Mouse (Mus musculus) adrenal gland (tissue): ENCODE results near the gene Odf2.

Source experiments
- intact Hi-C: fragments of 180-260 bp; cut with DNase I; formaldehyde crosslinking; loops from one replicate; pipeline ENCODE4 v1.15.1; 2025
- long read RNA-seq, 2 experiments: library from polyadenylated mRNA; unstranded; transcript quantifications; one replicate each; pipeline ENCODE4 v2.0.0; 2020; ENCODE audit warnings: borderline replicate concordance in 1 of 2; ENCODE audit not compliant: insufficient replicate concordance in 1 of 2

Gene Odf2
- long read RNA-seq, experiment 1, transcript Odf2-204 (21 exons, 3,826 nt) = major isoform, 5 of 16 reads
- long read RNA-seq, experiment 1, partial matches to known transcripts = 3 of 16 reads
- long read RNA-seq, experiment 1, other reads (novel, unspliced or antisense) = 5 of 16 reads
- long read RNA-seq, experiment 2, partial matches to known transcripts = 2 of 13 reads
- long read RNA-seq, experiment 2, other reads (novel, unspliced or antisense) = 5 of 13 reads

DNA sequence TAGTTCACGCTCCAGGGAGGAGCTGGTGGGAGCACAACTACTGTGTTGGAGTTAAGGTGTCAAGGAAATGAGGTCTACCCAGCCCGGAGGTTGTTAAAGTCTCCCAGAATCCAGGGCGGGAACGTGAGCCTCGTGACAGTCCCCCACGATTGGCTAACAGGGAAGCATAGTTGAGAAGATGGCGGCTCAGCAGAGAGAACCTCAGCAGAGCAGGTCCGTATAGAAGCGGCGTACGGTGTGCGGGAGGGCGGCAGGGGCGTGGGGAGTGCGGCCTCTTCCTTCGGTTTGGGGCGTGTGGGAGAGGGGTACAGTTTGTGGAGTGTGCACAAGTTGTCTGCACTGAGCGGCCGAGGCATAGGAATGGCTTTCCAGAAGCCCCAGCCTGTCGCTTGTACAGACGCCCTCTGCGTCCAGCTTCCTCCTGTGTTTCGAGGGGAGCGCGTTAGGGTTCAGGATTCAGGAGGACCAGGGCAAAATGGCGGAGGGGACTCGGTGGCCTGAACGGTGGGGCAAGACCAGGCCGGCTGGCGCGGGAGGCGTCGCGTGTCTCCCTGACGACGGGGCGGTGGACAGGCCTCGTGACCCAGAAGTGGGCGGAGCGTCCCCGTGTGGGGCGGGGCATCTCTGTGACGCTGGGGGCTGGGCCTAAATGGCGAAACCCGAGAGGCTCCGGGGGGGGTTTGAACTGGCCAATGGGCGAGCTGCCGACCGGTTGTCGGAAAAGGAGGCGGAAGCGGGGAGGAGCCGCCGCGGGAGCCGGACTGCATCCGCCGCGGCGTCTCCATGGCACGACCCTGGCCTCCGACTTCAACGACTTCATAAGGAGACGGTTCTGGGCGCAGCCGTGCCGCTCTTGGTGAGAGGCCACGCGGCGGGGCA lies at the start of gene Odf2:
Odf2 (plus strand) TSS at position 156 of the 879 bp plus-strand sequence.
- intact Hi-C loops = no loop called here

DNA sequence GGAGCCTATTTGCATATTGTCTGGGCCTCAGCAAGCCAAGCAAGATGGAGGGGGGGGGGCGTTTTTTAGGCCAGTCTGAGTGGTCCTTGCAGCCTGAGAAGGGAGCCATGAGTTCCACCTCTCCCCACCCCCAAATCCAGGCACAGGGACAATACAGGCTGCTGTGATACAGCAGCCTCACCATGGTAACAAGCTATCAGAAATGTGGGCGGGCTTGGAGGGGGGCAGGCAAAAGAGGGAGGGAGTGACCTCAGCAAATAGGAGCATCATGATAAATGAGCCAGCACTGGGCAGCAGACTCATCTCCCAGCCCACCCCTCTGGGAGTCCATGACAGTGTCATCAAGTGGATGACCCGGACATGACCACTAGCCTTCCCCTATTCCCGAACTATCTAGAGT lies 49.6 kb upstream of the Odf2 start:
- intact Hi-C loops = no loop called here

DNA sequence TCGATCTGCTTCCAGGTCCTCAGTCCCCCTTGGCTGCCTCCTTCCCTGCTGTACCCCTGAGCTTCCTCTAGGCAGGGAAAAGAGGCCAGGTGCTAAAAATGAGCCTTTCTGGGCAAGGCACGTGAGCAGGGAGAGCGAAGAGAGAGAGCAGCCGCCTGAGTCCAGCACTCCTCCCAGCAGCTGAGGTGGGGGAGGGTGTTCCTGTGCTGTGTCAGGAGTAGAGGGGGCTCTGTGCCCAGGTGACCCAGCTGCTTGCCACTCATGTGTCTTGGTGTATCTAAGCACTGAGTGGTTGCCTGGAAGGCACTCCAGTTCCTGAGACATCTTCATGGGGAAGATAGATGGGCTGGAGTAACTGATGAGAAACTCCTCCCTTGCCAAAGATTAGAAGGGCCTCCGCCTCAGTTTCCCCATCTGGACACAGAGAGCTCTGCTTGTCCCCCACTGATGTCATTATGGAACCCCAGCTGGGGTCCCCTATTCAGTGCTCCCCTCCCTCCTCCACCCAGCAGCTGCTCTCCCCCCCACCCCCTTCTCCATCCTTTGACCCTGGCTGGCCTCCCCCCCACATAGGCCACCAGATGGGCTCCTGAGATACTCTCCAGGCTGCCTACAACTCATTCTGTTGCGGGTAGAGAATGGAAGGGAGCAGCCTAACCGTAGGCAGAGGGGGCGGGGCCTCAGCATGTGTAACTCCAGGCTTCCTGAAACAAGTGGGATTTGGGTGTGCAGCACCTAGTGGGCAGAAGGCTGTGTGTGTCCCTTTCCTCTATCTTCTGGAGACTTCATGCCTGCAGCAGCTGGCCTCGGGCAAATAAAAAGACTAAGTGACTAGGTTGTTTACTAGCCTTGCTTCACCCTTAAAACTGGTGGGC lies 45.6 kb upstream of the Odf2 start:
- intact Hi-C loops = no loop called here

DNA sequence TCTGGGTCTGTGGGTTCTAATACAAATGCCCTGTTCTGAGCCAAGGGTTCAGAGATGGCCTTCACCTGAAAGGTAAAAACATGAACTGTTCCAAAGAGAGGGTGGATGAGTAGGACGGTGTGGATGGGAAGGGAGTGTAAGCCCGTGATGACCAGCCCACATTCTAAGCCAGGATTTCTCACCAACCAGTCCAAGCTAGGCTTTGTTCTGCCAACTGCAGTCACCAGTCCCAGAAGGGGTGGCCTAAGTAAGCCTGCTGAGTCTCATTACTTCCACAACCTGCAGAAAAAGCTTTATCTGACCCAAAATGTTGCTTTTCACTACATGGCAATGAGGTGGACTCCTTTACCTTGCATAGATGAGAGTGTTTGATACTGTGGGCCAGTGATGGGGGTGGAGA lies 44.9 kb upstream of the Odf2 start:
- intact Hi-C loops = no loop called here

DNA sequence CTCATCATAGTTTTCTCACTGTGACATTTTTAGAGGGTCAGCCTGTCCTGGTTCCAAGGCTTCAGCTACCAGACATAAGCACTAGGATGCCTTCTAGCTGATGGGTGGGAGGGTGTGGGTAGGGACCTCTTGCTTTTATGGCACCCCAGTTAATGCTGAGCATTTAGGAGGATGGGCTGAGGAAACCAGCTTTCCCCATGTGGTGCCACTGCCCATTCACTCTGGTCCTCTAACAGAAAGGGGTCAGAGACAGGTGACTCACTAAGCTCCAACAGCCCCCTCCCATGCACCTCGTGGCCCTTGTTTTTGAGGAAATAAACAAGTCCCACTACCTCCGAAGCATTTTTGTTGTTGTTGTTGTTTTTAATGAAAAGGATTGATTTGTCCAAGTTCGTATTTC lies 44.4 kb upstream of the Odf2 start:
- intact Hi-C loops = no loop called here

DNA sequence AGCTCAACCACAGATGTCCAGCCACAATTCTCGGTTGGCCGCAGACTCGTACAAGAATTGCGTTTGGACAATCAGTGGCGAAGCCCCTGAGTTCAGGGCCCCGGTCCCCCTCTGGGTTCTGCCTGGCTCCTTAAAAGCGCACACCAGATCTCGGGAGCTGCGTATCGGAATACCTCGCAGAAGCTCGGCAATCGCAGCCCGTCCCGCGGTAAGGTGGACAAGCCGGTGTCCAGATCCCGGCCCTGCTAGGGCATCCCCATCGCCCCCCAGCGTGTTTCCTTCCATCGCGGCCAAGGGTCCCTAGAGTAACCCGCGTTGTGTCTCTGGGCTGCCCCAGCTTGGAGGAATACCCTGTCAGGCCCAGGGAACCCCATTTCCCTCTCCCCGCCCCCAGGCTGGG lies 43.4 kb upstream of the Odf2 start:
- intact Hi-C loops = no loop called here

DNA sequence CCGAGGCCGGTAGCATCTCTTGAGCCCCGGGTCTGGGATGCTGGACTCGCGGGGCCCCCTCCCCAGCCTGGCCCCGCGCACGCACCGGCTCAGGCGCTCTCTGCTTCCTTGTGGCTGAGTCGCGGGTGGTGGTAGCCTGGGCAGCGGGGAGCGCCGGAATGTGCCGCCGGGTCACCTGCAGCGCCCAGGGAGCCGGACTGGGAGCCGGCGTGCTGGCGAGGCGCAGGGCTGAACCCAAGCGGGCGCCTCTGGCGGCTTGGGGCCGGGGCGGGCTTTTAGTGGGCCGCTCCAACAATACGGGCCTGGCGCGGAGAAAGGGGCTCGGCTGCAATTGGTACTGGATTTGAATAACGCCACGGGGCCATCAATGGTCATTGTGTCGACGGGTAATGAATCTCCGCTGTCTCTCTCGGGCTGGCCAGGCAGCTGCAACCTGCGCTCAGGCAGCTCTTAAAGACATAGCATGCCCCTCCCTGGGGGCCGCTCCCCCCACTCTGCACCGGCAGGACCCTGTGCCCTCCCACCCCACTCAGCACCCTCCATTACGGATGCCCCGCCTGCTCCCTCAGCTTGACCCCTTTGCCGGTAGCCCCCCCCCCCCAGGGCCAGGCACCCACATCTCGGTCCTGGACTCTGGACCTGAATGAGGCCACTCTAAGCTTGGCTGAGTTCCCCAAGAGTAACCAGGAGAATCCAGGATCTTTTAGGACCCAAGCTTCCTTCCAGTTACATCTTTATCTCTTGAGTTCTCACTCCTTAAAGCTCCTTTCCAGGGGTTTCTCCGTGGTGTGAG lies 42.8 kb upstream of the Odf2 start:
- intact Hi-C loops = no loop called here

DNA sequence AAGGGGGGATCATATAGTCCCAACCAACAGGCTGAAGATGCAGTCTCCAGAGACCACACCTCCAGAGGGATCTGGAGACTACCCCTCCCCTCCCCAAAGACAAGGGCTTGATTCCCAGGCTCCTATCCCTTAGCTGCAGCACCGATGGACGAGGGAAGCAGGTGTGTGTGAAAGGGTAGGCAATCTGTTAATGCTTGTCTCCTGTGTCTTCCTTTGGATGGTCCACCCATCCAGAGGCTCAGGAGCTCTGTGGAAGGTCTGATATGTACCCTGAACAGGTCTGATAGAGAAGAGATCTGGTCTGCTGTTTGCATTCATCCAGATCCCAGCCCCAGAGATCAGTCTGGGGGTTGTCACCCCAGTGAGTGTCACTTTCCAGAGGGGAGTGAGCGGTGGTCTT lies 42.1 kb upstream of the Odf2 start:
- intact Hi-C loops = no loop called here

DNA sequence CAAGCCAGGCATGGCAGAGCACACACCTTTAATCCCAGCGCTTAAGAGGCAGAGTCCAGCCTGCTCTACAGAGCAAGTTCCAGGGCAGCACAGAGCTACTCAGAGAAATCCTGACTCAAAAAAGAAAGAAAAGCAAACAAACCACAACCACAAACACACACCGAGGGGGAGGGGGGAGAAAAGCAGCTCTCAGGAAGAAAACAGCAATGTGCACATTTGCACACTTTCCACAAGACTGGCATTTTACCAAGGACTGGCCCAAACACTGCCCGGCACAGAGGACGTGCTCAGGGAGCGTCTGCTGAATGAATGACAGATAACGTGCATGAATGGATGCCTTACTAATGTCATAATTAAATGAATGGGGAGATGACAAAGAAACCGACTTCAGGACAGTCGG lies 40.0 kb upstream of the Odf2 start:
- intact Hi-C loops = no loop called here

DNA sequence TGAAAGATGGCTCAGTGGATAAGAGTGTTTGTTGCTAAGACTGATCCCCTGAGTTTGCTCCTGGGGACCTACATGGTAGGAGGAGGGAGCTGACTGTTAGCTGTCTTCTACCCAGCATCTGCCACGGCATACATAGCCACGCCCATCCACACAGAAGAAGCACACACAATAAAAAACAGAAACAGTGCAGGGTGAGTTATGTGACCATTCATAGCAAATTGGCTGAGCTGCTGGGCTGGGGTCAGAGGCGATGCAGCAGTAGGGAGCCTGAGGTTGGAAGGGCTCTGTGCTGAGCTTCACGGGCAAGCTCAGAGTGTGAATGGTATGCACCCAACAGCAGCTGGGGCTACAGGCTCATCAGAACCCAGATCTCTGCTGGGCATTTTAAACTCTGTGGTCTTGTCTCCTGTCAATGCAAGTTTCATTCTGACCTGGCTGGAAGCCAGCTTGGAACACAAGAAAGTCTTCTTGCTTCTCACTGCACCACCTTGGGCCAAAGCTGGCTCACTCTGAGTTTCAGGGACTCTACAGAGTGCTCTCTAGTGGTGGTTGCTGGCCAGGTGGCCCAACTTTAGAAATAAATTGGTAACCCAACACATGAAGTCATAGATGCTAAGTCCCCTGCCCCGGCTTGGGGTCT lies 39.1 kb upstream of the Odf2 start:
- intact Hi-C loops = loop anchor here (10.0 kb wide), 1 partner anchor 85 kb away; no protein-coding TSS in a partner anchor

DNA sequence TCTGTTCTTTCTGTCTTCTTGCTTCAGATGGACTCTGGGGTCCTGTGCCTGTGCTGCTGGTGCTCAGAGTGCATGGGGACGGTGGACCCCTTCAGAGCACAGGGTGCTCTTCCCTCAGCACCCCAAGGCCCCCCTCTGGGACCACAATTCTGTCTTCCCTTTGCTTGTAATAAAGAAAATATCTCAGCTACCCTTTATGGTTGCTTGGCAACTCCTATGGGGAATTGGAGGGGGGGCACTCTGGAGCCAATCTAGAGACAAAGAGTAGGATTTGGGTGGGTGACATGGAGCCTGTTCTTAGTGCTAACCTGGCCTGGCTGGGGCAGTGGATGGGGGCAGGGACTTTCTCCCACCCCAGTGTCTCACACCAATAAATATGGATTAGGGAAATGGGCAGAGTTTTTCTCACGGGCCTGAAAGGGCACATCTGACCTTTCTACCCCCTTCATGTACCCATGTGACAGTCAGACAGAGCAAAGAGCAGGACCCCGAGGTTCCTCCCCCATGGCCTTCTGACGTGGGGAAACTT lies 36.0 kb upstream of the Odf2 start:
- intact Hi-C loops = loop anchor here (10.0 kb wide), 1 partner anchor 88 kb away; no protein-coding TSS in a partner anchor

DNA sequence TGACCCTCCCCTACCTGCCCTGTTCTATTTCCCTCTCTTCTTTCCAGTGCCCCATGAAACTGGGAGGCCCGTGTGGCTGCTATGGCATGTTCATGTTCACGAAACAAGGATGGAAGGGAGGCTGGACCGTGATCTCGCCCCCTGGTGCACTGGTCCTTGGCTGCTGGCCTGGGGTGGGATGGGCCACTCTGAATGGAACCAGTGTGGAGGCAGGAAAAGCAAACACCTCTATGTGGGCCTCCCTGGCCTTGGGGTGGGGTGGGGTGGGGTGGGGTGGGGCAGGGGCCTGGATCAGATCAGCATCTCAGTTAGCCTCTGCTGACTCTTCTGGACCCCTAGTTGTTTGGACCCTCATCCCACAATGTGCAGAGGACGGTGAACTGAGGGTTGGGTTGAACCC lies 35.3 kb upstream of the Odf2 start:
- intact Hi-C loops = loop anchor here (10.0 kb wide), 1 partner anchor 89 kb away; no protein-coding TSS in a partner anchor

DNA sequence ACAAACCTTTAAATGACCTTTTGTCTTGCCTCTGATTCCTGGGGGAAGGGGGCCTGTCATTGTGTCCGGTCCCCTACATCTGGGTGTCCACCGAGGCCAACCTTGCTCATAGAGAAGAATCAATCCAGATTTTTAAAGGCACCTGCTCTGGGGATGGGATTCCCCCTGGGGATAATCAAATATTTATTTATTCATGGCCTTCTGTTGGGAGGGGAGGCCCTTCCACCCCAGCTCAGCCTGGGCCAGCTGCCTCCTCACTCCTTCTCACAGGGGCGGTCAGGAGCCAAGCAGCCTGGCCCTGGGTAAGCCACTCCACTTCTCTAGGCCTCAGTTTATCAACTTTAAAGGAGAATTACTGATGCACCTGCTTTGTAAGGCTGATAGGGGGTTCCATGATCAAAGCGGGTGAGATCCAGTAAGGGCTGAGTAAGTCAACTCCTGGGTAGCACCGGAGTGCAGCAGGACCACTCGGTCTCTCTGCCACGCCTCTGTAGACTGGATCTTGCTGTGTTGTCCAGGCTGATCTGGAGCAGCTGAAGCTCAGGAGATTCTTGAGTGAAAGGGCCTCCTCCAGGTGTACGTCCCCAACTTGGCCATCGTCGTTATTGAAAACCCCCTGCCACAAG lies 33.3 kb upstream of the Odf2 start:
- intact Hi-C loops = loop anchor here (5.0 to 10.0 kb wide), 2 partner anchors 38 to 91 kb away; no protein-coding TSS in a partner anchor

DNA sequence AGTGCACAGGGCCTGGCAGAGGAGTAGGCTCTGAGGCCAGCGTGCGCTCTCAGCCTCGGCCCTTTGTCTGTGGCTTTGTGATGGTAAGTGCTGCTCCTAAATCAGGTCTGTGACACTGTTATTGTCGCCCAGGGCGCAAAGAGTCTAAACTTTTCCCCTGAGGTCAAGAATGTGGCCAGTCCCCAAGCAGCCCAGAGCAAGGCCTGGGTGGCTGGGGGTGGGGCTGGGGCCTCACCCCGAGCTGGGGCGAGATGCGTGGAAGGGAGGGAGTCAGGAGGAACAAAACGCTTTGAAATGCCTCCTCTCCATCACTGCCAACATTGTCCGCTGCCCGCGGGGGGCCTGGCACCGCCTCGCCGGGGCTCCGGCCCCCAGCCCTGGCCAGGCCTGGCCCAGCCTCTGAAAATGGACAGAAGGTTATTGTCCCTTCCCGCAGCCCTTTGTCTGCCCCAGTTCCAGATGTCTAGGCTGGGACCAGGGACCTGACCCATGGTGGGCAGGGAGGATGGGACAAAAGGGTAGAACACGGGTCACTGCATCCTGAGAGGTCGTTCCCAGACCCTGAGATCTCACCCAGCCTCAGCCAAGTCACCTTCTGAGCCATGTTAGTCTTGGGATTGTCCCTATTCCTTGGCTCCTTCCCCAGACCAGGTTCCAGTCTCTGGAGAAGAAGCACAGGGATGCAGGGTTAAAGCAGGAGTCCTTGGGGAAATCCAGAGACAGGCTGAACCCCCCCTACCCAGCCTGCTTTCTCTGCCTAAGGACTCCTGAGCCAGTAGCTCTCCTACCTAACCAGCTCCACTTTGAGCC lies 32.4 kb upstream of the Odf2 start:
- intact Hi-C loops = loop anchor here (5.0 to 10.0 kb wide), 2 partner anchors 39 to 92 kb away; no protein-coding TSS in a partner anchor

DNA sequence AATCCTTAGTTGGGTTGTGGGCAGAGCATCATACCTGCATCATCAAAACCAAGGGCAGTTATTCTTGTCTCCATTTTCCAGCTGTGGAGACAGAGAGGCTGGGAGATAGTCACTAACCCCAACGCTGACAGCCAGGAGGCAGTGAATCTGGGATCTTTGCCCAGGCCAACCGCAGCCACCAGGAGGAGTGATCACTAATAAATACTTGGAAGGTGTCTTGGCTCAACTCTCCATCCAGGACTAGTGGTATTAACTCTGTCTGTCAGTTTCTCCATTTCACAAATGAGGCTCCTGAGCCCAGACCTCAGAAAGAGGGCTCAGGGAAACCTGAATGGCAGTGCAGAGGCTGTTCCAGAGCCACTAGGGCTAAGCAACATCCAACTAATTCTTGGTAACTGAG lies 31.7 kb upstream of the Odf2 start:
- intact Hi-C loops = loop anchor here (5.0 to 10.0 kb wide), 2 partner anchors 40 to 93 kb away; no protein-coding TSS in a partner anchor

DNA sequence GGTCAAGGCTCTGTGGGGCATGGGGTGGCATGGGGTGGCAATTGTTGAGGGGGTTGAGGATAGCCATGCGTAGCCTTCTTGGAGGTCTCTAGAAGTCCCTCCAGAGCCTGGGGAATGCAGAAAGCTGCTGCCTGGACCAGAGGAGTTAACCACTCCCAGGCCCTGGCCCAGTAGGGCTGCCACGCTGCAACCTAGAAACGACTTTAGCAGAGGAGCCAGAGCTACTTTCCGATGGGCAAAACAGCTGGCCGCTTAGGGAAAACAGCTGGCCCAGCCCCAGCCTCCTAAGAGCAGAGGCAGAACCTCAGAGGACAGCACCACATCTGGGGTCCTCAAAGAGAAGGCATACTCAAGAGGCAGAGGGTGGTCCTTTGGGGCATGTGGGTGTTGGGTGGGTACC lies 31.1 kb upstream of the Odf2 start:
- intact Hi-C loops = loop anchor here (5.0 to 10.0 kb wide), 2 partner anchors 41 to 93 kb away; no protein-coding TSS in a partner anchor

DNA sequence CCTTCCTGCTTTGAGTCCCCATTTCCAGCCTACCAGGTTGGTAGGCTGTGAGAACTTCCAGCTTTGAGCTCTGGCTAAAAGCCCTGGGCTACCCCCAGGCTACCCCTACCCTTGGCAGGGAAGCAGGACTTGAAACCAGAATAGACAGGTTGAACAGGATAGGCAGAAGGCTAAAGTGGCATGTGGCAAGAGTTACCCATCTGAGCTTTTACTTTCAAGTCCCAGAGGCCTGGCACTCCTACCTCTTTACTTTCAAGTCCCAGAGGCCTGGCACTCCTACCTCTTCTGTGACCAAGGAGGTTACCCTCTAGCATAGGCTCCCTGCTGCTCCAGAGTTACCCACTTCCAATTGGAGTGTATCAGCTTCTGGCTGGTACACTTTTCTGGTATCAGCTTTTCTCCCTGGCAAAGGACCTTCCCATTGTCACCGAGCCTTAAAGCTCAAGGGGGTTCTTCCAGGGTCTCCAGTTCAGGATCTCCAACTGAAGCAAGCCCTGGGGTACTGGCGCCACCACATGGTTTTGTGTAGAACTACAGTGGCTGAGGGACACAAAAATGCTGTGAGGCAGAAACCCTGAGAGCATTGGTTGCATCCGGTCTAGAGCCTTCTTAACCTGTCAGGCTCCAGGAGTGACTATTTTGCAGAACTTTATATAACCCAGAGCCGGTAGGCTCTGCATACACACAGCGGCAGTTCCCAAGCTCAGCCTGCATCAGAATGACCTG lies 30.1 kb upstream of the Odf2 start:
- intact Hi-C loops = loop anchor here (5.0 to 10.0 kb wide), 2 partner anchors 42 to 94 kb away; no protein-coding TSS in a partner anchor

DNA sequence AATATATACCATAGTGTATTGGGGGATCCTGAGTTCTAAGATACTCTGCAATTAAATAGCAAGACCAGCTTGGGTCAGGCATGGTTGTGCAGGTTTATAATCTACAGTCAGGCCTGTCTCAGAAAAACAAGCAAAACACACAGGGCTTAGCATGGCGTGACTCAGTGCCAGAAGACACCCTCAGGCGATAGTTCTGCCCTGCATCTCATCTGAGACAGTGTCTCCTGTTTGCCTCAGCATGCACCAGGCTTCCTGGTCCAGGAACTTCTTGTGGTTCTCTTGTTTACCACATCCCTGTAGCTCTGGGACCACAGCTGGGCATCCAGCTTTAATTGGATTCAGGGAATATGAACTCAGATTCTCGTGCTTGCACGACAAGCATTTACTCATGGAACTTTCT lies 23.9 kb upstream of the Odf2 start:
- intact Hi-C loops = no loop called here
